Mouse (Mus musculus) hindbrain, embryonic 14.5 days (tissue): ENCODE measurements at regions not wholly inside any gene's neighbourhood (a gene's known extent, or its start where the extent isn't known, plus 50 kb on each side); places are given as distances from the start of the nearest gene placed in this dataset.

Source experiments
- ATAC-seq: fragments of 200-750 bp; cut with Nextera tagmentation; 2 replicates; pipeline ENCODE4 v1.8.0; 2017; ENCODE audit warnings: moderate number of reproducible peaks, mild to moderate bottlenecking, moderate TSS enrichment, moderate library complexity; ENCODE audit not compliant: low FRiP score
- DNase-seq: peaks from one replicate; pipeline ENCODE4 v3.0.0-alpha.2; 2015; ENCODE audit warnings: low spot score
- H3K27ac ChIP-seq: fragments of 300-500 bp; sonication (generic); 2 replicates; pipeline ENCODE4 v1.5.1; 2014; ENCODE audit warnings: mild to moderate bottlenecking, moderate library complexity
- H3K27me3 ChIP-seq: fragments of 300-500 bp; sonication (generic); 2 replicates; pipeline ENCODE4 v1.6.1; 2014; ENCODE audit warnings: mild to moderate bottlenecking, low read length, mixed read lengths; ENCODE audit not compliant: control insufficient read depth, insufficient read depth
- H3K36me3 ChIP-seq: fragments of 300-500 bp; sonication (generic); replicated peaks from 2 replicates; pipeline ENCODE4 v1.6.1; 2014; ENCODE audit not compliant: control insufficient read depth, insufficient read depth
- H3K4me1 ChIP-seq: fragments of 300-500 bp; sonication (generic); replicated peaks from 2 replicates; pipeline ENCODE4 v1.6.1; 2014; ENCODE audit warnings: antibody characterized with exemption, low read length, mixed read lengths; ENCODE audit not compliant: control insufficient read depth, insufficient read depth
- H3K4me2 ChIP-seq: fragments of 300-500 bp; sonication (generic); replicated peaks from 2 replicates; pipeline ENCODE4 v1.6.1; 2014; ENCODE audit warnings: mild to moderate bottlenecking, moderate library complexity
- H3K4me3 ChIP-seq: fragments of 300-500 bp; sonication (generic); replicated peaks from 2 replicates; pipeline ENCODE4 v1.5.1; 2014; ENCODE audit warnings: mild to moderate bottlenecking, low read length
- H3K9ac ChIP-seq: fragments of 300-500 bp; sonication (generic); 2 replicates; pipeline ENCODE4 v1.6.1; 2014
- H3K9me3 ChIP-seq: fragments of 300-500 bp; sonication (generic); 2 replicates; pipeline ENCODE4 v1.6.1; 2016; ENCODE audit warnings: low read length; ENCODE audit not compliant: control insufficient read depth
- WGBS: fragments of 180-500 bp; shearing (Covaris S2); extraction: QIAGEN DNeasy Blood & Tissue Kit; methylation state at CpG from one replicate; pipeline ENCODE4 v1.1.7; 2014; 5-methylcytosine and 5-hydroxymethylcytosine counted together

DNA sequence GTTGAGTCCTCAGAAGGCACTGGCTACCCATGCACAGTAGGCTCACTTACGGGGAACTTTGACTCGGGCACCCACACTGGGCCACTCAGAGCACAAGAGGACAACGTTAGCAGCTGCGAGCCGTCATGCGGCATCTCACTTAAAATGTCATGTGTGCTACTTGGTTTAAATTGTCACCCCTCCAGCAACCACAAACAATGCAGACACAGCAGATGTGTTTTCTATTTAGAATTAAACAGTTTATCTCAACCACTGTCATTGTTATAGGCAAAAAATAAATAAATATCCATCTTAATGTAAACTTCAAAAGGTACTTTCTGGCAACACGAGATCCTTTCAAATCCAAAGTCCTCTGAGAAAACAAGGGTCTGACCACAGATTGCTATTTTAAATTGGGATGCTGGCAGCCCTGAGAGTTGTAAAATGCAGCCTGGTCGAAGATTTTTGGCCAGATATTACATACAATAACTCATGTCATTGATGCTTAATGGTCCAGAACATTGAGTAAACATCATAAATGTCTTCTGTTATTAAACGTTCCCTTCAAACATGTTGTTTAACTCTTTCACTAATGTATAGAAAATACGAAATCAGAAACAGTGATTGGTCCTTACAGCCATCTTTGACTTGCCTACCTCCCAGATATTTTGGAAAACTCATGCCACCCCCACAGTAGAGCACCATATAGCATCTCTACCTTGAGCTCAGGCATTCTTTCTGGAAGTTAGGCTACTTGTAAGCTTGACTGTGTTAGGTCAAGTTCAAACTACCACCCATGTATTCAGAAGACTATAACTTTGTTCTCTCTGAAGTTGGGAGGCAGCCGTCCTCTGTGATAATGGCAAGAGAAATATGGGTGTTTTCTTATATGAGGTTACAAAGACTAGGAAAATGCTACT lies 232.8 kb upstream of the Tcf21 start:
- Histone ChIP-seq H3K27me3 (no peaks in the 10 kb centered on the region), H3K36me3 (no peaks in the 10 kb centered on the region), H3K9ac (no peak overlapping the region), H3K4me2 (no peak overlapping the region), H3K27ac (no peak overlapping the region), H3K9me3 (no peaks in the 10 kb centered on the region), H3K4me1 (no peaks in the 10 kb centered on the region), H3K4me3 (no peak overlapping the region)
- no peak for DNase-seq
- ATAC-seq, result no peak
- WGBS, result 87% methylated on average over 11 of the region's 11 CpGs

- 77% methylated on average over 3 of the region's 3 CpGs for WGBS
- Histone ChIP-seq H3K9ac (no peak overlapping the region), H3K4me2 (no peak overlapping the region)
Measured at GRCm38 (mm10) chr10:23044466-23044865, 224.5 kb upstream of the Tcf21 start.

DNA sequence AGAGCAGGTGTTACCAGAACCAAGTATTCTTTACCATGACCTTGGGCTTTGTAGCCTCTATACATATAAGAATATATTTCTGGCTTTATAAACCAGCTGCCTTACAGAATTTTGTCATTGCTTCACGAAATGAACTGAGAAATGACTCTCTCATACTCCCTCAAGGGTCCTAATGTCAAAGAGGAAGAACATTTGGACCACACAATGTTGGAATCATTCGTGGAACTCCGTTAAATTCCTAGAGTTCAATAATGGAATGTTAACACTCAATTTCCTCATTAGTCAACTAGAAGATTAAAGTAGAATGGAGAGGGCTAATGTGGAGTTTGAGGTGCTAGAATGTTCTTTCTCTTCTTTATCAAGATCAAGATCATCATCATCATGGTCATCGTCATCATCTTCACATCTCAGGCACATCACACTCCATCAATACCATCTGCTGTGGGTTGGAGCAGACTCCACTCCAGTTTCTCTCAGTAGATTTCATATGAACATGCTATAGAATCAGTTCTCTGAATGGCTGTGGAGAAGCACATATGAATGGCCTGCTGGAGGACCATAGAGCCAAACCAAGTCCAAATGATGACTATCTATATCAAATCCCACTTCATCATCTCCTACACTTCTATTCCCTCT lies 211.6 kb upstream of the Tcf21 start:
- WGBS, result 82% methylated on average over 4 of the region's 4 CpGs

More at GRCm38 (mm10) chr10:23044466-23044865, 224.5 kb upstream of the Tcf21 start:
- H3K4me1 ChIP-seq, result no peaks in the 10 kb centered on the region
- H3K27ac ChIP-seq, result no peak overlapping the region
- H3K4me3 ChIP-seq, result no peak overlapping the region
- no peaks in the 10 kb centered on the region for H3K9me3 ChIP-seq
- DNase-seq, result no peak
- no peaks in the 10 kb centered on the region for H3K36me3 ChIP-seq
- no peak for ATAC-seq
- H3K27me3 ChIP-seq, result no peaks in the 10 kb centered on the region

GRCm38 (mm10) chr10:23027961-23028360 lies 208.0 kb upstream of the Tcf21 start:
- H3K9ac ChIP-seq, result no peak overlapping the region
- no peaks in the 10 kb centered on the region for H3K4me1 ChIP-seq
- no peak overlapping the region for H3K4me2 ChIP-seq
- no peak overlapping the region for H3K4me3 ChIP-seq
- H3K27ac ChIP-seq, result no peak overlapping the region
- ATAC-seq (no peak), DNase-seq (no peak)
- 84% methylated on average over 4 of the region's 4 CpGs for WGBS
- H3K36me3 ChIP-seq, result no peaks in the 10 kb centered on the region
- H3K27me3 ChIP-seq, result no peaks in the 10 kb centered on the region
- no peaks in the 10 kb centered on the region for H3K9me3 ChIP-seq

More for the DNA sequence above, 211.6 kb upstream of the Tcf21 start:
- Histone ChIP-seq H3K27me3 (no peaks in the 10 kb centered on the region), H3K4me1 (no peaks in the 10 kb centered on the region), H3K9ac (no peak overlapping the region), H3K27ac (no peak overlapping the region), H3K36me3 (no peaks in the 10 kb centered on the region), H3K9me3 (no peaks in the 10 kb centered on the region), H3K4me3 (no peak overlapping the region), H3K4me2 (no peak overlapping the region)
- ATAC-seq (no peak), DNase-seq (no peak)

DNA sequence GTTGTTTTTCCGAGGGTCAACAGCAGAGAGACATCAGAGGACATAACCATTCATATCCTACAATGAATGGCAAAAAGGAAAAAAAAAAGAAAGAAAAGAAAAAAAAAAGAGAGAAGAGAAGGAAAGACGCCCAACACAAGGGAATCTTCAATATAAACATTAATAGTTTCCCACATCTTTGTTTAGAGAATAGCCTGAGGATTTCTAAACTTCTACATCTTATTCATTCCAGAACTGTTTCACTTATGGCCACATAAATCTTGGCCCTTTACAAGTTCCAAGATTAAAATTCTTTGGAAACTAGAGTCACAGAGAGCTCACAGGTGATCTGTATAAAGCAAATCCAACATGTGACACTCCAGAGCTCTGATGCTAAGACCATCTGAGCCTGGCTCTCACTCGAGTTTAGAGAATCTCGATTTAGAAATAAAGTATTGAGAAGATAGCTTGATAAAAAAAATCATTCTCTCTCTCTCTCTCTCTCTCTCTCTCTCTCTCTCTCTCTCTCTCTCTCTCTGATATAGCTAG lies 197.2 kb upstream of the Tcf21 start:
- DNase-seq (no peak), ATAC-seq (no peak)
- H3K4me3 ChIP-seq, result no peak overlapping the region
- H3K4me2 ChIP-seq, result no peak overlapping the region
- no peaks in the 10 kb centered on the region for H3K36me3 ChIP-seq
- H3K4me1 ChIP-seq, result 0 out of 2 replicates have a peak, but pooled peaks cover 3% of the 10 kb centered on the region
- H3K9me3 ChIP-seq, result no peaks in the 10 kb centered on the region
- 79% methylated on average over 4 of the region's 4 CpGs for WGBS
- H3K27me3 ChIP-seq, result no peaks in the 10 kb centered on the region
- no peak overlapping the region for H3K27ac ChIP-seq
- H3K9ac ChIP-seq, result no peak overlapping the region

GRCm38 (mm10) chr10:23015935-23016694 lies 196.1 kb upstream of the Tcf21 start:
- no peaks in the 10 kb centered on the region for H3K9me3 ChIP-seq
- no peak overlapping the region for H3K9ac ChIP-seq
- H3K36me3 ChIP-seq, result no peaks in the 10 kb centered on the region
- DNase-seq (peak; percentile 67), ATAC-seq (peak; percentile 83)
- H3K4me3 ChIP-seq, result no peak overlapping the region
- no peaks in the 10 kb centered on the region for H3K27me3 ChIP-seq
- H3K4me1 ChIP-seq, result 0 out of 2 replicates have a peak, but pooled peaks cover 3% of the 10 kb centered on the region
- peak overlapping the region; percentile 27 for H3K27ac ChIP-seq
- WGBS, result 33% methylated on average over 3 of the region's 3 CpGs
- H3K4me2 ChIP-seq, result no peak overlapping the region

- WGBS, result 69% methylated on average over 4 of the region's 4 CpGs
- H3K9me3 ChIP-seq, result no peaks in the 10 kb centered on the region
- no peak overlapping the region for H3K9ac ChIP-seq
- H3K4me3 ChIP-seq, result no peak overlapping the region
- H3K4me1 ChIP-seq, result no peaks in the 10 kb centered on the region
- H3K4me2 ChIP-seq, result no peak overlapping the region
- ATAC-seq, result no peak
- no peaks in the 10 kb centered on the region for H3K36me3 ChIP-seq
- DNase-seq, result no peak
- no peak overlapping the region for H3K27ac ChIP-seq
- H3K27me3 ChIP-seq, result no peaks in the 10 kb centered on the region
Measured at GRCm38 (mm10) chr10:23010715-23011114, 190.7 kb upstream of the Tcf21 start.

GRCm38 (mm10) chr10:23010201-23010600 lies 190.2 kb upstream of the Tcf21 start:
- DNase-seq (no peak), ATAC-seq (no peak)
- WGBS, result 36% methylated on average over 2 of the region's 2 CpGs

GRCm38 (mm10) chr10:23004768-23005167 lies 184.8 kb upstream of the Tcf21 start:
- Histone ChIP-seq H3K9ac (no peak overlapping the region), H3K36me3 (no peaks in the 10 kb centered on the region), H3K4me3 (no peak overlapping the region), H3K27me3 (no peaks in the 10 kb centered on the region), H3K4me1 (no peaks in the 10 kb centered on the region), H3K4me2 (no peak overlapping the region), H3K27ac (no peak overlapping the region), H3K9me3 (no peaks in the 10 kb centered on the region)
- 82% methylated on average over 1 of the region's 1 CpGs for WGBS
- DNase-seq, result no peak
- ATAC-seq, result no peak

More at GRCm38 (mm10) chr10:23010201-23010600, 190.2 kb upstream of the Tcf21 start:
- Histone ChIP-seq H3K4me3 (no peak overlapping the region), H3K27me3 (no peaks in the 10 kb centered on the region), H3K9me3 (no peaks in the 10 kb centered on the region), H3K9ac (no peak overlapping the region), H3K4me1 (no peaks in the 10 kb centered on the region), H3K36me3 (no peaks in the 10 kb centered on the region), H3K27ac (no peak overlapping the region), H3K4me2 (no peak overlapping the region)
